Mouse (Mus musculus): Measurements from ENCODE around the gene Pfn1. TPM values are rescaled to one million over a fixed set of nuclear protein-coding genes. Genes with fewer than 3 reads are reported as not detected.

Pfn1 gene
- total and polyA plus RNA-seq, 2 experiments from 2014 or later, result 486 to 600 TPM

DNA sequence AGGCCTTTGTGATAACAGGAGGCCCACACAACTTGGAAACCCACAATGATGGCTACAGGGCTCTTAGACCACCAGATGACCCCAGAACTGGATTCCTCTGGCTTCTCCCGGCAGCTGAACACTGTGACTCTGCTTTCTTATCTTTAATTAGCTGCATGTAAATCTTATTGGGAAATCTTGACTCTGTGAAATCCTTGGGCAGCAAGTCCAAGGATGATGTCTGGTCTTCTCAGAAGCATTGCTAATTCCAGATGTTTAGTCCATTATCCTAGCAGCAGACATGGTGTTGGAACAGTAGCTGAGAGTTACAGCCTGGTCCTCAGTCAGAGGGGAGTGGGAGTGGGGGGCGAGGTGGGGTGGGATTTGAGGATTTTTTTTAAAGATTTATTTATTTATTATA lies 26.0 kb downstream of the Pfn1 start:
- Histone ChIP-seq H3K27me3 (ENCODE audit: insufficient read depth, low read length) (no peaks in the 10 kb centered on the region), H3K9ac (replicated peaks; ENCODE audit: low read length, poor library complexity, severe bottlenecking) (no peak overlapping the region), H3K9me3 (ENCODE audit: low read length) (no peaks in the 10 kb centered on the region), H3K27ac (ENCODE audit: low read depth, low read length) (no peak overlapping the region), H3K4me2 (ENCODE audit: low read depth, low read length, poor library complexity, severe bottlenecking) (no peak overlapping the region), H3K36me3 (ENCODE audit: insufficient read depth, low read length) (no peaks in the 10 kb centered on the region), H3K4me1 (ENCODE audit: insufficient read depth, low read length) (no peaks in the 10 kb centered on the region), H3K4me3 (ENCODE audit: low read depth, low read length) (no peak overlapping the region)
- DNase-seq (ENCODE audit: low spot score) (no peak), ATAC-seq (ENCODE audit: low FRiP score) (no peak)
- WGBS, result 65% methylated on average over 2 of the region's 2 CpGs
- no peak for TF ChIP-seq CTCF (IDR thresholded peaks at IDR 0.05)

DNA sequence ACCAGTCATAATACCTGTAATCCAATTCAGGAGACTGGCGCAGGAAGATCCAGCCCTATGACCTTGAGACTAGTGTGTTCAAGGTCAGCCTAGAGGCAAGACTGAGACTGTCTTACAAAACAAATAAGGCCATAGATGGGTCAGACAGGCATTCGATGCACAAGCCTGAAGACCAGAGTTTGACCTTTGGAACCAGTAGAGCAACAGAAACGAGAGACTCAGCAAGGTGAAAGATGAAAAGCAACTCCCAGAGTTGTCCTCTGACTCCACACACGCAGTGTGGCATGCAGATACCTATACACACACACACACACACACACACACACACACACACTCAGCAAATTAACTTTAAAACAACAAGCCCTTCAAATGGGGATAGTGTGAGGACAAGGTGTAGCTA lies 27.6 kb downstream of the Pfn1 start:
- H3K27me3 ChIP-seq (ENCODE audit: insufficient read depth, low read length), result no peaks in the 10 kb centered on the region
- no peaks in the 10 kb centered on the region for H3K36me3 ChIP-seq (ENCODE audit: insufficient read depth, low read length)
- H3K4me3 ChIP-seq (ENCODE audit: low read depth, low read length), result no peak overlapping the region
- H3K9me3 ChIP-seq (ENCODE audit: low read length), result no peaks in the 10 kb centered on the region
- H3K4me2 ChIP-seq (ENCODE audit: low read depth, low read length, poor library complexity, severe bottlenecking), result no peak overlapping the region
- H3K9ac ChIP-seq (replicated peaks; ENCODE audit: low read length, poor library complexity, severe bottlenecking), result no peak overlapping the region
- H3K4me1 ChIP-seq (ENCODE audit: insufficient read depth, low read length), result no peaks in the 10 kb centered on the region
- no peak for TF ChIP-seq CTCF (IDR thresholded peaks at IDR 0.05)
- H3K27ac ChIP-seq (ENCODE audit: low read depth, low read length), result no peak overlapping the region
- WGBS, result 79% methylated on average over 4 of the region's 4 CpGs
- no peak for ATAC-seq (ENCODE audit: low FRiP score)
- DNase-seq (ENCODE audit: low spot score), result no peak

DNA sequence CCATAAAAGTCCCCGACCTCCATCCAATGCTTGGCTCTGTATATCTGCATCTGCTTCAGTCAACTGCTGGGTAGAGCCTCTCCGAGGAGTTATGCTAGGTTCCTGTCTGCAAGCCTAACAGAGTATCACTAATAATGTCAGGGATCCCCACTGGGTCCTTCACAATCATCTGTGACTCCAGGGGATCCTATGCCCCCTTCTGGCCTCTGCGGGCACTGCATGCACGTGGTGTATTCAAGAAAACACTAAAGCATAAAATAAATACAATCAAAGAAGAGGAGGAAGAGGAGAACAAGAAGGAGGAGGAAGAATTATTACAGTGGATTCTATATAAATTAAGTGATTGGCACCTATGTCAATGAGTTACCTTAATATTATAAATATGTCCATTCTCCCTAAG lies 29.0 kb downstream of the Pfn1 start:
- Histone ChIP-seq H3K9me3 (ENCODE audit: low read length) (no peaks in the 10 kb centered on the region), H3K9ac (replicated peaks; ENCODE audit: low read length, poor library complexity, severe bottlenecking) (no peak overlapping the region), H3K4me3 (ENCODE audit: low read depth, low read length) (no peak overlapping the region), H3K4me2 (ENCODE audit: low read depth, low read length, poor library complexity, severe bottlenecking) (no peak overlapping the region), H3K27ac (ENCODE audit: low read depth, low read length) (no peak overlapping the region), H3K27me3 (ENCODE audit: insufficient read depth, low read length) (no peaks in the 10 kb centered on the region), H3K4me1 (ENCODE audit: insufficient read depth, low read length) (no peaks in the 10 kb centered on the region), H3K36me3 (ENCODE audit: insufficient read depth, low read length) (no peaks in the 10 kb centered on the region)
- no peak for ATAC-seq (ENCODE audit: low FRiP score)
- TF ChIP-seq CTCF (IDR thresholded peaks at IDR 0.05), result peak; percentile 75
- WGBS, result 47% methylated on average over 4 of the region's 4 CpGs
- DNase-seq (ENCODE audit: low spot score), result peak; percentile 40

DNA sequence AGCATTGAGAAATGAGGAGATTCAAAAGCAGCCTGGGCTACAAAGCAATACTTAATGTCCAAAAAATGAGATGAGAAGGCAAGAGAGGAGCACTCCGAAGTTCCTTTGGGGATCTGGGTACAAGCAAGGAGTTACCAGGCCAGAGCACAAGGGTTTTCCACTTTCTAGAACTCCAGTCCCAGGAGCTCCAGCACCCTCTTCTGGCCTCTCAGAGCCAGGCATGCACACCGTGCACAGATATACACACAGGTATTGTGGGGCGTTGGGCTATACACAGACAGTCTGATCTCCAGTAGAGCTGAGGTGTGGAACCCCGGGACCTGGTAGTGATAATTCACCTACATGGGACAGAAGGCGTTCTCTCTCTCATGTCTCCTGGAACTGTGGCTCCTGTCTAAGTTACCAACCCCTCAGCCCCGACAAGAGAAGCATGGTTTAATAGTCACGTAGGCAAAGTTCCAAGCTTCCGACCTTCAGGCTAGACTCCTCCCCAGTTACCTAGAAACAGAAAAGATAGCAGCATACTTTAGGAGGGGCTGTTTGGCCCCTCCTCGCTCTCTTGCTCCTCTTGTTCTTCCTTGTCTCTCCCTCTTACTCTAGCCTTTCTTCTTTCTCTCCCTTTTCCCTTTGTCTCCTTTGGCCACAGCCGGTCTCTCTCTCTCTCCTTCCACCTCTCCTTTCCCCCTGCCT lies 31.2 kb downstream of the Pfn1 start:
- no peak overlapping the region for H3K4me3 ChIP-seq (ENCODE audit: low read depth, low read length)
- H3K36me3 ChIP-seq (ENCODE audit: insufficient read depth, low read length), result no peaks in the 10 kb centered on the region
- peak; percentile 47 for TF ChIP-seq CTCF (IDR thresholded peaks at IDR 0.05)
- H3K4me1 ChIP-seq (ENCODE audit: insufficient read depth, low read length), result no peaks in the 10 kb centered on the region
- 83% methylated on average over 10 of the region's 10 CpGs for WGBS
- no peaks in the 10 kb centered on the region for H3K27me3 ChIP-seq (ENCODE audit: insufficient read depth, low read length)
- no peak for DNase-seq (ENCODE audit: low spot score)
- no peaks in the 10 kb centered on the region for H3K9me3 ChIP-seq (ENCODE audit: low read length)
- no peak overlapping the region for H3K27ac ChIP-seq (ENCODE audit: low read depth, low read length)
- ATAC-seq (ENCODE audit: low FRiP score), result no peak
- H3K9ac ChIP-seq (replicated peaks; ENCODE audit: low read length, poor library complexity, severe bottlenecking), result no peak overlapping the region
- H3K4me2 ChIP-seq (ENCODE audit: low read depth, low read length, poor library complexity, severe bottlenecking), result no peak overlapping the region

DNA sequence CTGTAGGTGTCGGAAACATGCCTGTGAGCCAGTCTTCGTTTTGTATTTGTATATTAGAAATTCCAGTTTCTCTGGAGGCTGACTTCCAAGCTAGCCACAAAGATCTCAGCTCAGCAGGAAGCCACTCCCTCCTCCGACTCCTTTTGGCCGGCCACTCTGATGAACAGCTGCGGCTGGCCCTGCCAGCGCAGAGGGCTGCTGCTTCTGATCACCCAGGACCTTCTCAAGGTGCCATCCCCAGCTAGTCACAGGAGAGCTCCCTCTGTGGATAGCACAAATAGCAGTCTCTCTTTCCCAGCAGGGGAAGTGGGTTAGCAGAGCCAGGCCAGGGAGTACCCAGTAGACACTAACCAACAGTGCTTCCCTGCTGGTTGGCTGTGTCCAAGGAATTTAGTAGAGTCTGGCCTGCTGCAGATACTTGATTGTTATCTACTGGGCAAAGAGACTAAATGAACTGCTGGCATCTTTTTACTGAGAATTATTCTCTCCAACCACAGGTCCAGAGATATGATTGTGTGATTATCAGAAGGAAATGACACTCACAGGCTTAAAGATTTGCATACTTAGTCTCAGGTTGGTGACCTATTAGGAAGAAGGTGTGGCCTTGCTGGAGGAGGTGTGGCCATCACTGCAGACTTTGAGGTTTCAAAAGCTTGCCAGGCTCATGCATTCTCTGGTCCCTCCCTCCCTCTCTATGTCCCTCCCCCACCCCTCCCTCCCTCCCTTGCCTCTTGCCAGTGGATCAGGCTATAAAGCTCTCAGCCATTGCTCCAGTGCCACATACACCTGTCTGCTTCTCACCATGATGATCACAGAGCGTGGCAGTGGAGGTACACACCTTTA lies 32.3 kb downstream of the Pfn1 start:
- Histone ChIP-seq H3K9me3 (ENCODE audit: low read length) (no peaks in the 10 kb centered on the region), H3K4me3 (ENCODE audit: low read depth, low read length) (no peak overlapping the region), H3K4me2 (ENCODE audit: low read depth, low read length, poor library complexity, severe bottlenecking) (no peak overlapping the region), H3K4me1 (ENCODE audit: insufficient read depth, low read length) (no peaks in the 10 kb centered on the region), H3K9ac (replicated peaks; ENCODE audit: low read length, poor library complexity, severe bottlenecking) (no peak overlapping the region), H3K27ac (ENCODE audit: low read depth, low read length) (no peak overlapping the region), H3K36me3 (ENCODE audit: insufficient read depth, low read length) (no peaks in the 10 kb centered on the region), H3K27me3 (ENCODE audit: insufficient read depth, low read length) (no peaks in the 10 kb centered on the region)
- 41% methylated on average over 7 of the region's 7 CpGs for WGBS
- no peak for ATAC-seq (ENCODE audit: low FRiP score)
- no peak for DNase-seq (ENCODE audit: low spot score)
- TF ChIP-seq CTCF (IDR thresholded peaks at IDR 0.05), result no peak

DNA sequence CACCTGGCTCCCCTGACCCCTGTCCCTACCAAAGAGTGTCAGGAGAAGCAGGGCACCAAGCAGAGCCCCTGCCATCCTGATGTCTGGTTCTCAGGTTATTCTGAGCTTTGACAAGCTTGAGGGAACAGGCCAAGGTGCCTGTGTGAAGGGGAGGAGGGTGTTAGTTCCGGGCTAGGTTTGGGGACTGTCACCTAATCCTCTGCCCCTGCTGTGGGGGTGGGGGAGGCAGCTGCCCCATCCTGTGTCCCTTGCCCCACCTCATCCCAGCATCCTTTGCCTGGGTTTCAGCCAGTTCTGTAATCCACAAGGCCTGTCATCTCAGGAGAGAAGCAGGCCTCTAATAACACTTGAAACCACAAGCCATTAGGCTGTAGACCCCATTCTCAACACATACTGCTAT lies 35.3 kb downstream of the Pfn1 start, which contains the start of gene Chrne:
Chrne (minus strand) TSS at position 116 of the 400 bp plus-strand sequence.
- ATAC-seq (ENCODE audit: low FRiP score), result no peak
- H3K36me3 ChIP-seq (ENCODE audit: insufficient read depth, low read length), result no peaks in the 10 kb centered on the region
- TF ChIP-seq CTCF (IDR thresholded peaks at IDR 0.05), result no peak
- H3K4me2 ChIP-seq (ENCODE audit: low read depth, low read length, poor library complexity, severe bottlenecking), result no peak within 1 kb of the TSS
- H3K4me1 ChIP-seq (ENCODE audit: insufficient read depth, low read length), result no peaks in the 10 kb centered on the region
- H3K4me3 ChIP-seq (ENCODE audit: low read depth, low read length), result no peak within 1 kb of the TSS
- H3K9ac ChIP-seq (replicated peaks; ENCODE audit: low read length, poor library complexity, severe bottlenecking), result no peak within 1 kb of the TSS
- H3K9me3 ChIP-seq (ENCODE audit: low read length), result no peaks in the 10 kb centered on the region
- no peak within 1 kb of the TSS for H3K27ac ChIP-seq (ENCODE audit: low read depth, low read length)
- WGBS, result 29% methylated on average over 1 of the region's 1 CpGs
- DNase-seq (ENCODE audit: low spot score), result no peak
- no peaks in the 10 kb centered on the region for H3K27me3 ChIP-seq (ENCODE audit: insufficient read depth, low read length)

Data from midbrain, postnatal 0 days (tissue).